In genomic region chr7:135655113-135655512, GRCm38 (mm10) we compare ENCODE assay signal across 21 mouse cellular contexts.
A peak's percentile ranks its signal among the peaks of the same experiment; 100 is the strongest.
DNase-seq lines count a peak whose midpoint lies in the region; ATAC-seq and TF ChIP-seq lines count a peak whose summit lies in the region.
"Had no signal": no experiment of that assay in that cellular context is flagged by ENCODE, and none has a peak within 500 bp of the region (broad histone marks: within the 10 kb centered on the region; RNA-seq: fewer than 3 reads in every experiment).

No protein-coding gene starts in this region.

- H3K4me2 ChIP-seq in liver, postnatal 0 days (ENCODE audit: low read depth, low read length), result peak overlapping the region; percentile 38
- H3K4me2 ChIP-seq in heart, embryonic 11.5 days, result no peak overlapping the region
- H3K4me2 ChIP-seq: embryonic facial prominence, embryonic 15.5 days; heart, embryonic 12.5 days; neural tube, embryonic 13.5 days had no signal

- no peak overlapping the region for H3K9ac ChIP-seq in liver, postnatal 0 days (replicated peaks)
- H3K9ac ChIP-seq in heart, embryonic 11.5 days (ENCODE audit: low read depth, low read length), result no peak overlapping the region
- H3K9ac ChIP-seq: embryonic facial prominence, embryonic 15.5 days; heart, embryonic 12.5 days; neural tube, embryonic 13.5 days had no signal

- no peak for TF ChIP-seq EP300 in liver, postnatal 0 days (IDR thresholded peaks at IDR 0.05; ENCODE audit: low read depth)

- WGBS in thymus, adult 2 months, result 7% methylated on average over 4 of the region's 4 CpGs
- 42% methylated on average over 4 of the region's 4 CpGs for WGBS in liver, postnatal 0 days (ENCODE audit: insufficient replicate concordance)
- WGBS in heart, embryonic 11.5 days (ENCODE audit: insufficient replicate concordance), result 84% methylated on average over 4 of the region's 4 CpGs

- peak overlapping the region; percentile 59 for H3K27ac ChIP-seq in thymus, adult 2 months (ENCODE audit: control insufficient read depth, insufficient read depth, low read length)
- H3K27ac ChIP-seq in liver, postnatal 0 days (ENCODE audit: low read depth), result peak overlapping the region; percentile 60
- H3K27ac ChIP-seq in heart, embryonic 11.5 days (ENCODE audit: low read depth, low read length), result no peak overlapping the region
- H3K27ac ChIP-seq: embryonic facial prominence, embryonic 15.5 days; kidney, postnatal 0 days; neural tube, embryonic 13.5 days had no signal

- ATAC-seq in liver, postnatal 0 days, result 0 out of 2 replicates have a peak, but pooled peaks have one; percentile 7
- ATAC-seq in heart, embryonic 11.5 days (replicated peaks; ENCODE audit: insufficient number of reproducible peaks, low FRiP score, low TSS enrichment), result no peak
- ATAC-seq: forebrain, embryonic 14.5 days; inflammation-experienced regulatory T-cells, adult 6 months; midbrain, embryonic 16.5 days had no signal

- H3K36me3 ChIP-seq in thymus, adult 2 months (ENCODE audit: control insufficient read depth, insufficient read depth, low read length), result peaks cover 8% of the 10 kb centered on the region
- H3K36me3 ChIP-seq in liver, postnatal 0 days (replicated peaks; ENCODE audit: insufficient read depth, low read length), result no peaks in the 10 kb centered on the region
- H3K36me3 ChIP-seq in heart, embryonic 11.5 days (ENCODE audit: control insufficient read depth, insufficient read depth, low read length), result no peaks in the 10 kb centered on the region
- H3K36me3 ChIP-seq: embryonic facial prominence, embryonic 15.5 days; heart, embryonic 12.5 days; neural tube, embryonic 13.5 days had no signal

- H3K27me3 ChIP-seq in thymus, adult 2 months (ENCODE audit: control insufficient read depth, insufficient read depth, low read length), result no peaks in the 10 kb centered on the region
- no peaks in the 10 kb centered on the region for H3K27me3 ChIP-seq in liver, postnatal 0 days (ENCODE audit: insufficient read depth, low read length)
- no peaks in the 10 kb centered on the region; the same call in 1 of the 2 replicates for H3K27me3 ChIP-seq in heart, embryonic 11.5 days (ENCODE audit: control insufficient read depth, insufficient read depth, low read length)
- H3K27me3 ChIP-seq: embryonic facial prominence, embryonic 15.5 days; neural tube, embryonic 13.5 days had no signal

- TF ChIP-seq POLR2A in thymus, adult 2 months (IDR thresholded peaks at IDR 0.05; ENCODE audit: control insufficient read depth, extremely low read depth, insufficient read depth, low read length, poor library complexity), result no peak

- peaks cover 78% of the 10 kb centered on the region for H3K4me1 ChIP-seq in thymus, adult 2 months (replicated peaks; ENCODE audit: control insufficient read depth, insufficient read depth, low read length)
- peaks cover 10% of the 10 kb centered on the region for H3K4me1 ChIP-seq in liver, postnatal 0 days (ENCODE audit: insufficient read depth)
- no peaks in the 10 kb centered on the region for H3K4me1 ChIP-seq in heart, embryonic 11.5 days (ENCODE audit: control insufficient read depth, insufficient read depth, low read length)
- H3K4me1 ChIP-seq: neural tube, embryonic 13.5 days had no signal

- no peaks in the 10 kb centered on the region for H3K9me3 ChIP-seq in liver, postnatal 0 days (ENCODE audit: low read length)
- H3K9me3 ChIP-seq in heart, embryonic 11.5 days (replicated peaks; ENCODE audit: control insufficient read depth, low read length), result no peaks in the 10 kb centered on the region
- H3K9me3 ChIP-seq: embryonic facial prominence, embryonic 15.5 days; heart, embryonic 12.5 days; neural tube, embryonic 13.5 days had no signal

- H3K4me3 ChIP-seq in thymus, adult 2 months (ENCODE audit: control insufficient read depth, insufficient read depth, low read length), result no peak overlapping the region
- no peak overlapping the region for H3K4me3 ChIP-seq in liver, postnatal 0 days (ENCODE audit: low read depth, low read length)
- H3K4me3 ChIP-seq in heart, embryonic 11.5 days (ENCODE audit: low read depth, low read length), result no peak overlapping the region
- H3K4me3 ChIP-seq: embryonic facial prominence, embryonic 15.5 days; heart, embryonic 12.5 days; neural tube, embryonic 13.5 days had no signal

- DNase-seq in layer of hippocampus, adult 9-11 months, result peak; percentile 64
- no peak for DNase-seq in layer of hippocampus, postnatal 10 days (ENCODE audit: low spot score in 2 of 2)
- no peak for DNase-seq in thymus, adult 2 months
- DNase-seq in thymus, postnatal 4 days, result no peak
- DNase-seq in liver, postnatal 0 days, result no peak
- no peak for DNase-seq in adrenal gland, adult 8-10 months
- DNase-seq in cerebellum, postnatal 36 days, result no peak
- DNase-seq: adrenal gland, postnatal 36 days; B cell, adult 2 months; cerebellum, adult 11-12 months; heart, postnatal 4 days; retina, postnatal 1 day; thymus, postnatal 36 days had no signal

- no peak for TF ChIP-seq CTCF in thymus, adult 2 months (IDR thresholded peaks at IDR 0.05; ENCODE audit: borderline replicate concordance, control insufficient read depth, extremely low read depth, insufficient read depth, low read length, poor library complexity)
- TF ChIP-seq CTCF in liver, postnatal 0 days (IDR thresholded peaks at IDR 0.05; ENCODE audit: low read depth), result no peak
